Mouse (Mus musculus) macrophage (primary cell): ENCODE measurements around the gene Trhde. TPM values are rescaled to one million over a fixed set of nuclear protein-coding genes. Genes with fewer than 3 reads are reported as not detected.

Experiments
- H3K27ac ChIP-seq: fragments of 350-480 bp; formaldehyde crosslinking; 2 replicates; pipeline ENCODE4 v1.9.0; 2021
- H3K36me3 ChIP-seq: fragments of 350-480 bp; formaldehyde crosslinking; 2 replicates; pipeline ENCODE4 v1.9.0; 2021; ENCODE audit errors: inconsistent target
- H3K4me3 ChIP-seq: fragments of 350-480 bp; formaldehyde crosslinking; 2 replicates; pipeline ENCODE4 v1.9.0; 2021; ENCODE audit errors: inconsistent target
- H3K79me2 ChIP-seq: fragments of 350-480 bp; formaldehyde crosslinking; 2 replicates; pipeline ENCODE4 v1.9.0; 2021; ENCODE audit errors: inconsistent target
- WGBS: methylation state at CpG from one replicate; pipeline ENCODE4 v1.1.7; 2026; ENCODE audit warnings: inconsistent platforms; ENCODE audit not compliant: missing documents; 5-methylcytosine and 5-hydroxymethylcytosine counted together
- polyA plus RNA-seq: library from polyadenylated mRNA; stranded (reverse); fragments of 250-400 nt; gene quantifications from 3 replicates; pipeline ENCODE4 v1.2.4, GENCODE M21; 2018; ENCODE audit warnings: inconsistent platforms

Gene Trhde
- polyA plus RNA-seq, 1 experiment from 2014 or later, result not detected

GRCm38 (mm10) chr10:114765914-114766313 lies 36.2 kb downstream of the Trhde start:
- no peak overlapping the region for H3K4me3 ChIP-seq
- no peaks in the 10 kb centered on the region for H3K36me3 ChIP-seq
- WGBS, result 81% methylated on average over 4 of the region's 4 CpGs
- no peaks in the 10 kb centered on the region for H3K79me2 ChIP-seq
- no peak overlapping the region for H3K27ac ChIP-seq

- H3K27ac ChIP-seq, result no peak overlapping the region
- WGBS, result 84% methylated on average over 7 of the region's 7 CpGs
Measured at GRCm38 (mm10) chr10:114762125-114762524, 40.0 kb downstream of the Trhde start.

GRCm38 (mm10) chr10:114759240-114759639 lies 42.9 kb downstream of the Trhde start:
- 67% methylated on average over 3 of the region's 3 CpGs for WGBS
- Histone ChIP-seq H3K27ac (no peak overlapping the region), H3K4me3 (no peak overlapping the region), H3K36me3 (no peaks in the 10 kb centered on the region), H3K79me2 (no peaks in the 10 kb centered on the region)

More at GRCm38 (mm10) chr10:114762125-114762524, 40.0 kb downstream of the Trhde start:
- no peaks in the 10 kb centered on the region for H3K79me2 ChIP-seq
- no peaks in the 10 kb centered on the region for H3K36me3 ChIP-seq
- H3K4me3 ChIP-seq, result no peak overlapping the region

- 87% methylated on average over 9 of the region's 9 CpGs for WGBS
- no peak overlapping the region for H3K27ac ChIP-seq
- no peaks in the 10 kb centered on the region for H3K36me3 ChIP-seq
- H3K79me2 ChIP-seq, result no peaks in the 10 kb centered on the region
- no peak overlapping the region for H3K4me3 ChIP-seq
Measured at GRCm38 (mm10) chr10:114758614-114759013, 43.5 kb downstream of the Trhde start.

GRCm38 (mm10) chr10:114742755-114743705 lies 59.1 kb downstream of the Trhde start:
- H3K79me2 ChIP-seq, result no peaks in the 10 kb centered on the region
- no peaks in the 10 kb centered on the region for H3K36me3 ChIP-seq
- WGBS, result 81% methylated on average over 14 of the region's 15 CpGs
- H3K4me3 ChIP-seq, result no peak overlapping the region
- no peak overlapping the region for H3K27ac ChIP-seq

GRCm38 (mm10) chr10:114739916-114740315 lies 62.2 kb downstream of the Trhde start:
- H3K27ac ChIP-seq, result no peak overlapping the region
- WGBS, result 87% methylated on average over 5 of the region's 5 CpGs
- no peak overlapping the region for H3K4me3 ChIP-seq
- H3K36me3 ChIP-seq, result no peaks in the 10 kb centered on the region
- H3K79me2 ChIP-seq, result no peaks in the 10 kb centered on the region

GRCm38 (mm10) chr10:114737581-114737980 lies 64.5 kb downstream of the Trhde start:
- H3K36me3 ChIP-seq, result no peaks in the 10 kb centered on the region
- WGBS, result 93% methylated on average over 2 of the region's 2 CpGs
- no peaks in the 10 kb centered on the region for H3K79me2 ChIP-seq

GRCm38 (mm10) chr10:114736377-114736776 lies 65.7 kb downstream of the Trhde start:
- no peaks in the 10 kb centered on the region for H3K79me2 ChIP-seq
- no peak overlapping the region for H3K27ac ChIP-seq
- H3K4me3 ChIP-seq, result no peak overlapping the region
- H3K36me3 ChIP-seq, result no peaks in the 10 kb centered on the region
- 86% methylated on average over 3 of the region's 3 CpGs for whole genome bisulfite sequencing

More at GRCm38 (mm10) chr10:114737581-114737980, 64.5 kb downstream of the Trhde start:
- Histone ChIP-seq H3K4me3 (no peak overlapping the region), H3K27ac (no peak overlapping the region)

GRCm38 (mm10) chr10:114735678-114736077 lies 66.4 kb downstream of the Trhde start:
- Histone ChIP-seq H3K27ac (no peak overlapping the region), H3K36me3 (no peaks in the 10 kb centered on the region), H3K79me2 (no peaks in the 10 kb centered on the region), H3K4me3 (no peak overlapping the region)
- 68% methylated on average over 5 of the region's 5 CpGs for WGBS

- 72% methylated on average over 2 of the region's 2 CpGs for WGBS
- H3K4me3 ChIP-seq, result no peak overlapping the region
- H3K27ac ChIP-seq, result no peak overlapping the region
- no peaks in the 10 kb centered on the region for H3K36me3 ChIP-seq
- H3K79me2 ChIP-seq, result no peaks in the 10 kb centered on the region
Measured at GRCm38 (mm10) chr10:114735111-114735510, 67.0 kb downstream of the Trhde start.

GRCm38 (mm10) chr10:114725591-114725990 lies 76.5 kb downstream of the Trhde start:
- Histone ChIP-seq H3K79me2 (no peaks in the 10 kb centered on the region), H3K4me3 (no peak overlapping the region), H3K36me3 (no peaks in the 10 kb centered on the region), H3K27ac (no peak overlapping the region)
- 90% methylated on average over 2 of the region's 2 CpGs for WGBS

- Histone ChIP-seq H3K79me2 (no peaks in the 10 kb centered on the region), H3K36me3 (no peaks in the 10 kb centered on the region), H3K4me3 (no peak overlapping the region), H3K27ac (no peak overlapping the region)
Measured at GRCm38 (mm10) chr10:114701791-114702190, 100.3 kb downstream of the Trhde start.

GRCm38 (mm10) chr10:114671791-114672415 lies 130.2 kb downstream of the Trhde start:
- no peak overlapping the region for H3K4me3 ChIP-seq
- H3K27ac ChIP-seq, result no peak overlapping the region
- 84% methylated on average over 6 of the region's 6 CpGs for WGBS
- H3K36me3 ChIP-seq, result no peaks in the 10 kb centered on the region
- no peaks in the 10 kb centered on the region for H3K79me2 ChIP-seq

GRCm38 (mm10) chr10:114593046-114593445 lies 209.1 kb downstream of the Trhde start:
- no peak overlapping the region for H3K4me3 ChIP-seq
- 83% methylated on average over 3 of the region's 3 CpGs for WGBS
- H3K79me2 ChIP-seq, result no peaks in the 10 kb centered on the region
- H3K27ac ChIP-seq, result no peak overlapping the region
- no peaks in the 10 kb centered on the region for H3K36me3 ChIP-seq

GRCm38 (mm10) chr10:114578926-114579325 lies 223.2 kb downstream of the Trhde start:
- Histone ChIP-seq H3K27ac (no peak overlapping the region), H3K36me3 (no peaks in the 10 kb centered on the region), H3K79me2 (no peaks in the 10 kb centered on the region), H3K4me3 (no peak overlapping the region)
- 75% methylated on average over 1 of the region's 2 CpGs for WGBS
